Mouse (Mus musculus) urinary bladder, postnatal 10 days (tissue): ENCODE data around the gene Dnah11.

Experiments
- DNase-seq: peaks from one replicate; pipeline ENCODE4 v3.0.0; 2022; ENCODE audit warnings: low spot score

Dnah11 gene

DNA sequence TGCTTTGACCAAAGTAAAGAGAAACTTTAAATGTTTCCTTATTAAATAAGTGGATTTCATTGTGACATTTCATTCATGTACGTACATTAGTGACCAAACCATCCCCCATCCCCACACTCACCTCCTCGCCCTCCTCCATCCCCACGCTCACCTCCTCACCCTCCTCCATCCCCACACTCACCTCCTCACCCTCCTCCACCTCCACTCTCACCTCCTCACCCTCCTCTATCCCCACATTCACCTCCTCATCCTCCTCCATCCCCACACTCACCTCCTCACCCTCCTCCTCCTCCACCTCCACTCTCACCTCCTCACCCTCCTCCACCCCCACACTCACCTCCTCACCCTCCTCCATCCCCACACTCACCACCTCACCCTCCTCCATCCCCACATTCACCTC, 337.6 kb downstream of the Dnah11 start:
- DNase-seq = no peak

DNA sequence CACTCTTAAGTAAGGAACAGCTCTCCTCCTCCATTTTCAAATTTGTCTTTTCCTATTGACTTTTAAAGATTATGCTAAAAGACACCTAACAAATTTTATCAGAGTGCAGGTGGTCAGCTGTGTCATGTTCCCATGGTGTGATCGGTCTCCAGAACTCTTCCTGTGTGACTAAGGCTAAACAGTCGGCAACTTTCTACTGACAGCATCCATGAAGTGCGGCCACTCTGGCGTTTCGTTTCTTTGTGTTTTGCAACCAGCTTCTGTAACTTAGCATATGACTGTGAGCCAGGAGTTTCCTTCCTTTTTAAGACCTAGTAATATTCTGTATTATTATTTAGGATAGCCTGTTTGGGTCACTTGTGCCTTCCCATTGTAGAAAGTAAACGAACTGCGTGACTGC, 338.0 kb downstream of the Dnah11 start:
- DNase-seq = no peak

DNA sequence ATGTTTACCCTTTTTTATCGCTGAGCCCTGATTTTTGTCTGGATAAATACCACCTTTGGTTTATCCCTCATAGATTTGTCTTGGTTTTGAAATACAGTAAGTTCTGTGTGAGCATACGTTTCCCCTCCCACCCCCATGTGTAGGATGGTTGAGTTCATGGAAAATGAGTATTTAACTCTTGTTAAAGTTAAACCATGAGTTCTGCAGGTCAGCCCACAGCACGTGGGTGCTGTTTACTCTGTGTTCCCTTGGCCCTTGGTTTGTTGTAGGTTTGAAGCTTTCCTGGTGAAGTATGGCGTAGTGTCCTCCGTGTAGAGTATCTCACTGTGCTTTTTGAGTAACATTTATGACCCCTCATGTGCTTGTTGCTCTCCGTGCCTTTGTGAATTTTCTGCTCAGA, 341.0 kb downstream of the Dnah11 start:
- no peak for DNase-seq

DNA sequence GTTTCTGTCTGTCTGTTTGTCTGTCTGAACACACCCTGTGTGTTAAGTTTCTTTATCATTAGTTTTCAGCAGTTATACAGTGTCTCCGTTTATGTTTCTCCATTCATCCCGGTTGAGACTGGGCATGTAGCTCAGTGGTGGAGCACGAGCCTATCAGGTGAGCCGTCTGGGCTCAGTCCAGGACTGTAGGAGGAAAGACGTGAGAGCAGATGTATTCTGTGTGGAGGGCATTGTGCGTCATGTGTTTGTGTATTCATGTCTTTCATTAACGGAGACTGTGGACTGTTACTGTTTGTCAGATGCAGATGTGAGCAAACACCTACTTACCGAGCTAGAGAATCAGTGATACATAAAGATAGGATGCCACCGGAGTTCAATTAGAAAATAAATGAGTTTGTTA, 341.8 kb downstream of the Dnah11 start:
- DNase-seq = no peak

- DNase-seq = no peak
These were observed 345.5 kb downstream of the Dnah11 start for GRCm38 (mm10) chr12:117853316-117853715.

DNA sequence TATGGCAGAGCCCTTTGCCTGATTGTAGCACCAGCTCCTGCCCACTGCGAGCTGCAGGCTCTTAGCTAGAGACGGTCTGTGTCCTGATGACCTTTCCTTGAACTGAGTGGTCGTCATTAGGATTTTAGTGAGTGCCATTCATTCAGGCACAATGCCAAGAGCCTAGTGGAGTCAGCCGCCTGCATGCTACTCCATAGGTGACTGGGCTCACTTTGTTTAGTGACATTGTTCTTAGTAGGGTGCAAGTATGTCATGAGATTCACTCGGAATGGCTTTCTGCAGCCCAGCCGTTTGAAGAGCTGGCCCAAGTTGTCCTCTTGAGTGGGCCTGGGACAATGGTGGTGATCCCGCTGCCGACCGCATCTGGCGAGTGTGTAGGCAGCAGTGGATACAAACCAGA, 348.4 kb downstream of the Dnah11 start:
- no peak for DNase-seq

DNA sequence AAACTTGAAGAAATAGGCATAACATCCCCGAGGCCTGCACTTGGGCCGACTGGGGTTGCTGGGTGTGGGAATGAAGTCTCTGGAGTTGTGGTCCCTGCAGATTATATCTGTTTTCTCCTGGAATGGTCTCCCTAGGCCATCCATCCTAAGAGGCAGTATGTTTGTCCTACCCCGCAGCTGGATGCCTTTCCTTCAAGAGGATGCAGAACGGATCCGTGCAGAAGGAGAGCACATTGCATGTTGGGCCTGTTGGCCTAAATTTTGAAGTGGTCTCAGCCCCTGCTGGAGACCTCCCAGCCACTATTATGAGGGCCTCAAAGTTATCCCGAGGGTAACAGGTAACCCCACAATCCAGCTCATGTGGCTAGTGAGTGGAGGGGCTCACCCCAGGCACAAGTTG, 350.2 kb downstream of the Dnah11 start:
- DNase-seq = no peak

GRCm38 (mm10) chr12:117844917-117845316, 353.9 kb downstream of the Dnah11 start:
- no peak for DNase-seq

DNA sequence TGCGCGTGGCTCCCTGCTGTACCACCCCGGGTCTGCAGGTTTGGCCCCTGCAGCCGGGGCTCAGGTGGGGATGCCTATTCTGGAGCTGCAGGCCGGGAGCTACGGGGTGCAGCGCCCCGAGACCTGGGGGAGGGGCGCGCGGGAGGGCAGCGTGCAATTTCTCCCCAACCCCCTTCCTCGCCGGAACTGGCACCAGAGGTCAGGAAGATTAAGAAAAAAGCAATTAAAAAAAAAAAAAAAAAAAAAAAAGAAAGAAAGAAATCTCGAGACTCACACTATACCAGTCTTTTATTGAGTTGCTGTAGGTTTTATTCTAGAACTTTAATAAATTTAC, 354.8 kb downstream of the Dnah11 start:
- DNase-seq = no peak

GRCm38 (mm10) chr12:117843302-117844074, 355.4 kb downstream of the Dnah11 start:
- DNase-seq = peak; percentile 12

DNA sequence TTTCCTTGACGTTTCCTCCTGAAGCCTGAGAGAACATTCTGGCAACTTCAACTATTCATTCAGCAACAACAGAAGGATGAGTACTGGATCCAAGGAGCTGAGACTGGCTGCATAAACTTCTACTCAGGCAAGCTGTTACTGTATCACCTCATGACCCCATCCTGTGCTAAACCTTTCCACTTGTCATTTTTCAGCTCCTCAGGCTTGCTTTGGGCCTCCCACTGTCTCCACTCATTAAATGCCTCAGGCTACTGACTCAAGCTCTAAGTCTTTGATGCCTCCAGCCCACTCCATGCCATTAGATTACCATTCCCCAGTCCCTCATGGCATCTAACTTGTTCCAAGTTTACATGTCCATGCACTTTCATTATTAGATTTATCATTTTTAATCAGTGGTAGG, 356.2 kb downstream of the Dnah11 start:
- DNase-seq = no peak

DNA sequence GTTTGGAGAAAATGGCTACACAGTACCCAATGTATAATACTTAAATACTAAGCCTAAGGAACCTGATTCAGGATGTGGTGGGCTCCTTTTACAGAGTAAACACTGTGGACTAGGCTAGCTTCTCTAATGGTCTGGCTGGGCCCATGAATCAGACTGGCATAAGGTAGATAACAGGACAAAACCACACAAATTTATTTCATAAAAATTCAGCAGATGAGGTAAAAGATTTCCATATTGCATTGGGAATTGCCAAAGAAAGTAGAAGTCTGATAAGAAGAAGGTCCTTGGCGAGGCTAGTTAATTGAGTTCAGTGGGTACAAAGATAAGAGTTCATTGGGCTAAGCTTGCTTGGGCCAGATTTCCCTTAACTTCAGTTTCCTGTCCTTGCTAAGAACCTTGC, 358.1 kb downstream of the Dnah11 start:
- no peak for DNase-seq

DNA sequence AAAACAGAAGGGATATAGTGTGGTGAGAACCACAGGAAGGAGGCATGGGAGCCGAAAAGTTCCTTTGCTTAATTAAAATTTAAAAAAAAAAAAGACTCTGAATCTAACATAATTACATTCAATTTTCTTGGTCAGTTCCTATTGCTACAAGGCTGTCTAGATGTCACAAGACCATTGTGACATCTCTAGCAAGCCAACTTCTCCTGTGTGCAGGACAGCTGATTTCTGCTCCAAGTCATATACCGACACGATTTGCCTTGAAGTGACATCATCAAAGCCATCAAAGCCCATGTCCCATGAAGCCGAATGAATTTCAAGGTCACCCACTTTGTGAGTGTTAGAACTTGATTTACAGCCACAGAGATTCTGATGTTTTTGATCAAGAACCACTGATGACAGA, 361.5 kb downstream of the Dnah11 start:
- no peak for DNase-seq

DNA sequence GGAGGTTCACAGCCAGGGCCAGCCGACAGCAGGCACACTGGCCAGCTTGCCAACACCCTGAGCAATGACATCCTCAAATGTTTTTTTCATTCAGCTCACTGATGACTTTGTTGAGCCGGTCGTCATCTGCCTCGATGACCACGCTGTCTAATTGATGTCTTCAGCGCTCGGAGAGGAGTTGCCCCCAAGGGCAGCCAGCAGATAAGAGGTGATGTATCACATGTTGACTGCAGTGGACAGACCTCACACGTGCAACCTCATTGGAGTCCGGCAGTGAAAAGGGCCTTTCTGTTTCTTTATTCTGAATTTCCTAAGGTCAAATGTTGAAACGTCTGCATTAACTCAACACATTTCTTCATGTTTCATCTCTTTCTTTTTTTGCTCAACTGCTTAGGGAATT, 363.5 kb downstream of the Dnah11 start:
- no peak for DNase-seq

- no peak for DNase-seq
These were observed 364.2 kb downstream of the Dnah11 start for GRCm38 (mm10) chr12:117834652-117835051.

DNA sequence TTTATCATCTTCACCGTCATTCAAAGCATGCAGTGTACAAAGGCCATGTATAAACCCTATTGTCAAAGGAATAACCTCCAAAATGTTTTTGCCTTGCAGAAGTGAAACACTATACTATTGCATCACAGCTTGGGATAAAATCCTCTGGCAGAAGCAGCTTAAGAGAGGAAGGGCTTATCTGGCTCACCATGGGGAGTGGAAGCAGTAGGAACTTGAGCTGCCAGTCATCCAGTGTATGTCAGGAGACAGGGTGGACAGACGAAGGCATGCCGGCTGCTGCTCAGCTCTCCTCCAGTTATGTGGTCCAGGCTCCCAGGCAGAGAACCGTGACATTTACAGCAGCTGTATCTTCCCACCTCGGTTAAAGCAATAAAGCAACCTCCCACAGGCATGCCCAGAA, 366.7 kb downstream of the Dnah11 start:
- no peak for DNase-seq

DNA sequence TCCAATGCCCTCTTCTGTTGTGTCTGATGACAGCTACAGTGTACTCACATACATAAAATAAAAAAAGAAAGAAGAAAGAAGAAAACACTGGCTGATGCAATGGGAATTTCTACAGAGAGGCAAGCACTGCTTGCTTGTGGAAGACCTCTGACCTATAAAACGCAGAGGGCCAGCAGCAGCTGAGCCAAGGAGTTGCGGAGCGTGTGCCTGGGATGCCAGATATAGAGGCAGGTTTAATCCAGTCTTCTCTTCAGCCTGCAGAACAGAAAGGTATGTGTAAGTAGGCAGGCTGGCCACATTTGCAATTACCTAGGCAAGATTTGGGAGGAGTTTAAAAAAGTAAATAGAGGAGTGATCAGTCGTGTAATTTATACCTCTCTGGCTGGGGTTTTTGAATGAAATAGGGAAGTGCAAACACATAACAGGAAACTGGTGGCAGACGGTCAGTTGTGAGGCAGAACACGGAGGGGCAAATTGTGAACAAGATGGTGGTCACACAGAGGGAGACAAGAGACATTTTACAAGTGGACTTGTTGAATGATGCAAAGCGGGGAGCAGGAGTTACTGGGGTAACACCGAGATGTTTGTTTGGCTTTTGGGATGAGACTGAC, 367.4 kb downstream of the Dnah11 start:
- DNase-seq = no peak

DNA sequence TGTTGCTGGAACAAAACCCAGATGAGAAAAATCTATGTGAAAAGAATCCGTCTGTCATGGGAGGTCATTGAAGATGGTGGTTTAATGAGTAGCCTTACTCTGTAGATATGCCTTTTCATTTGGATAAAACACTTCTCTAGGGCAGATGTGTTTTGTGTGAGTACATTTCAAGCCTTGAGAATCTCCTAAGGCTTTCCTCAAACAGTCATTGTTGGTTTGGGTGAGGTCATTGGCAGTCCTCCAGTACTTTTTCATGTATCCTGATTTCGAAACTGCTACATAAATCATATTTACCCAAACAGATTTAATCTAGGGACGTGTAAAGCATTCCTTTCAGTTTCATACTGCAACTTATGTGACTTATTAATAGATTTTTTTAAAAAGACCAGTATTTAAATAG, 370.5 kb downstream of the Dnah11 start:
- DNase-seq = no peak
